Mouse (Mus musculus): ENCODE data around the gene Ttc23. TPM values are rescaled to one million over a fixed set of nuclear protein-coding genes. Genes with fewer than 3 reads are reported as not detected.

Gene Ttc23
- polyA plus RNA-seq, 1 experiment from 2014 or later, result 11.7 TPM

DNA sequence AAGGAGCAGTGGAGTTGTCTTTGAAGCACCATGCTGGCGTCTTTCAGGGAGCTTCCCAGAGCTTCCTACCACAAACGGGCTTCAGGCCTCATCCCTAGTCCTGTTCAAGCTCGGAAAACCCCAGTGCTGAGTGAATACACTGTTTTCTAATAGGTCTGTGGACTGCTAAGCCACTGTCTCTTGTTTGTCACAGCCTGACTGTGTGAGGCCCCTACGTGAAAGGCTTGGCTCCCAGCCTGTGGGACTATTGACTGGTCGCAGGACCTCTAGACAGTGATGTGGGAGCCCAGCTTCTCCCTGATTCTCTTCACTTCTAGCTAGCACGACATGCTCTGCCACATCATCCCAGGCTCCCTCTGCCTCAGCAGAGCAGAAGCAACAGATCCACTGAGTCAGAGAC is 61.0 kb downstream of the Ttc23 start:
- H3K9me3 ChIP-seq, result 0 out of 2 replicates have a peak, but pooled peaks cover 2% of the 10 kb centered on the region
- no peak for ATAC-seq (ENCODE audit: low read depth)
- no peaks in the 10 kb centered on the region for H3K27me3 ChIP-seq
- H3K27ac ChIP-seq (replicated peaks), result no peak overlapping the region
- H3K4me1 ChIP-seq (replicated peaks), result no peaks in the 10 kb centered on the region
- no peak overlapping the region for H3K9ac ChIP-seq
- H3K4me2 ChIP-seq, result no peak overlapping the region
- peaks cover 23% of the 10 kb centered on the region for H3K36me3 ChIP-seq
- H3K4me3 ChIP-seq, result no peak overlapping the region
- 83% methylated on average over 6 of the region's 6 CpGs for WGBS

DNA sequence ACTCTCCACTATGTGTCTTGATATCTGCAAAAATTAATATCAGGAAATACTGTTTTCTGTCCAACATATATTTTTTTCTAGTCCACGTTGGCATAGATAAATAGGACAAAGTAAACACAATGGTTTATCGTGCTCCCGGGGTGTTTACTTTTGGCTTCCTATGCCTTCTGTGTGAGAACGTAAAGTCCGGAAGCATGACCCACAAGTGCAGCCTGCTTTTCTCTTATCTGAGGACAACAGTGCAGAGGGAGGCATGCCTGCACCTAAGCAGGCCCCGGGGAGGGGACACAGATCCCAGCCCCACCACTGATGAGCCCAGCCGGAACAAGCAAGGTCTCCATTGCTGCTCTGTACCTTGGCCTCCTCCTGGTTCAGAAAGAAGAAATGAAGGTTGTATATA is 63.0 kb downstream of the Ttc23 start:
- Histone ChIP-seq H3K27me3 (no peaks in the 10 kb centered on the region), H3K9me3 (0 out of 2 replicates have a peak, but pooled peaks cover 2% of the 10 kb centered on the region), H3K4me3 (no peak overlapping the region), H3K36me3 (peaks cover 23% of the 10 kb centered on the region), H3K4me2 (no peak overlapping the region), H3K9ac (no peak overlapping the region), H3K4me1 (replicated peaks) (peaks cover 15% of the 10 kb centered on the region), H3K27ac (replicated peaks) (no peak overlapping the region)
- WGBS, result 87% methylated on average over 7 of the region's 7 CpGs
- no peak for ATAC-seq (ENCODE audit: low read depth)

DNA sequence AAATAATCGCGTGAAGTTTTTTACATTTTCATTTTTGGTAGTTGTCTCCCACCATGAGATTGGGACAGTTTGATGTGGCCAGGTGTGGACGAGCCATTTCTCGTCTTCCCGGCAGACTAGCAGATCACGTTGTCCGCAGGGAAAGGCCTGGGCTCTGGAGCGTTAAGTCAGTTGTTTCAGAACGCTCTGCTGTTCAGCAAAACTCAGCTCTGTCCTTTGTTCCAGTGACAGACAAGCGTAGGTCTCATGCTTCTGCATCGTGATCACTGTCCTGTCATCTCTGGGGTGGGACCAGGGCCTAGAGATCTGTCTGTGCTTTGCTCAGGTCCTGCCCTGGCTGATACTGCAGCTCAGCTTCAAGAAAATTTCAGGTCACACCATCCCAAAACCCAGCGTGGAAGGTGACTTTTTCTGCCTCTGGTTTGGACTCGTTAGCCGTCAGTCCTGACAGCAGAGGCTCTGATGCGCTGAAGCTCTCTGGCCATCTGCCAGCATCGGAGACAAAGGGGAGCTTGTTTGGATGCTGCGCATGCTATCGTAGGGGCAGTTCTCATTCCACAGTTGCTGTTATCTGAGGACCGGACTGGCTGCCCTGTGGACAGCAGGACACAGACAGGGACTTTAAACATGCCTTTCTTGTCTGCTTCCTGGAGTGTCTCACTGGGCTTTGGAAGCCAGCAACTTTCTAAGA is 66.8 kb downstream of the Ttc23 start:
- WGBS, result 34% methylated on average over 19 of the region's 19 CpGs
- peak overlapping the region; percentile 30 for H3K4me2 ChIP-seq
- H3K27ac ChIP-seq (replicated peaks), result peak overlapping the region; percentile 81
- peaks cover 23% of the 10 kb centered on the region for H3K36me3 ChIP-seq
- no peaks in the 10 kb centered on the region for H3K27me3 ChIP-seq
- H3K4me1 ChIP-seq (replicated peaks), result peaks cover 26% of the 10 kb centered on the region
- H3K9me3 ChIP-seq, result 0 out of 2 replicates have a peak, but pooled peaks cover 2% of the 10 kb centered on the region
- peak; percentile 75 for ATAC-seq (ENCODE audit: low read depth)
- peak overlapping the region; percentile 56 for H3K9ac ChIP-seq
- H3K4me3 ChIP-seq, result no peak overlapping the region

DNA sequence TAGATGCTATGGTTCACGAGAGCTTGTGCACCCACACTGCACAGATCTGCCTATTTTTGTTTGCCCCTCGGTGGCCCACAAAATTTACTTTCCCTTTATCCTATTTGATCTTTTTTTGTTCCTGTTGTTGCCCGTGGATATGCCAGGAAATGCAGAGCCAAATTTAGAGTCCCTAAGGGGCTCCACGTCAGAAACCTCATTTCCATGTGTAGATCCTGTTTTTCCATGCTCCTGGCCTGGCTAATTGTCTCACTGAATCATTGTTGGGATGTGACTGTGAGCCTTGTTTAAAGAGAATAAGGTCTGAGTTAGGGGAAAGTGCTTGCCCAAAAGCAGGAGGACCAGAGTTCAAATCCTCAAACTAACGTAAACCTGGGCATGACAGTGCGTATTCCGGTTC is 68.0 kb downstream of the Ttc23 start:
- 54% methylated on average over 7 of the region's 7 CpGs for WGBS
- Histone ChIP-seq H3K4me1 (replicated peaks) (peaks cover 26% of the 10 kb centered on the region), H3K9me3 (0 out of 2 replicates have a peak, but pooled peaks cover 2% of the 10 kb centered on the region), H3K9ac (no peak overlapping the region), H3K36me3 (peaks cover 17% of the 10 kb centered on the region), H3K27ac (replicated peaks) (peak overlapping the region; percentile 81), H3K4me2 (no peak overlapping the region), H3K4me3 (no peak overlapping the region), H3K27me3 (no peaks in the 10 kb centered on the region)
- no peak for ATAC-seq (ENCODE audit: low read depth)

DNA sequence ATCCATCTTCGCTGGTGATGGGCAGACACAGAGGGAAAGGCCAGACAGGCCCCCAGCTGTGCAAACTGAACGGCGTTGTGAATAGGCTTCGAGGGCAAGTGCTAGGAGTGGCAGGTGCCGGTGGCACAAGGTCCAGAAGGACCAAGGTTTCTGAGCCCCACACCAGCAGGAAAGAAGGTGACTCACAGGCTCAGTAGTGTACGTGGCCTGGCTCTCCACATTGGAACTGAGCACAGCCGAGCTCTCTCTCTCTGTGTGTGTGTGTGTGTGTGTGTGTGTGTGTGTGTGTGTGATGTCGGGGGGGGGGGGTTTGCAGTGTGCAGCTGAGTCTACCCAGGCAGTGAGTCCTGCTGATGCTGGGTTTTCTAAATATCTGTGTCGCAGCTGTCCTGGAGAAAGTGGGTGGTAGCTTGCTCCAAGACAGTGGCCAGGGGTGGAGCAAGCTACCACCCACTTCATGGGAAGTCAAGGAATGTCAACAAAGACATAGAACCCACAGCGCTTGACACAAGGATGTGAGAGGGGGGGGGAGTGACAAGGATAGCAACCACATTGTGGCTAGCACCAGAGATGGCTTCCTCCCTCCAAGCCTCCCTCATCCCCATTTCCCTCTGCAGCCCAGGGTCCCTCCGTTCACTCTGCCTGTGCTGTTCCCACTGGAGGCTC is 69.1 kb downstream of the Ttc23 start:
- H3K36me3 ChIP-seq, result peaks cover 11% of the 10 kb centered on the region
- H3K4me3 ChIP-seq, result no peak overlapping the region
- H3K4me2 ChIP-seq, result no peak overlapping the region
- H3K27me3 ChIP-seq, result no peaks in the 10 kb centered on the region
- H3K9me3 ChIP-seq, result 0 out of 2 replicates have a peak, but pooled peaks cover 2% of the 10 kb centered on the region
- WGBS, result 66% methylated on average over 10 of the region's 11 CpGs
- no peak overlapping the region for H3K9ac ChIP-seq
- H3K4me1 ChIP-seq (replicated peaks), result peaks cover 26% of the 10 kb centered on the region
- ATAC-seq (ENCODE audit: low read depth), result peak; percentile 13
- 0 out of 2 replicates have a peak overlapping the region, but pooled peaks have one; percentile 23 for H3K27ac ChIP-seq (replicated peaks)

DNA sequence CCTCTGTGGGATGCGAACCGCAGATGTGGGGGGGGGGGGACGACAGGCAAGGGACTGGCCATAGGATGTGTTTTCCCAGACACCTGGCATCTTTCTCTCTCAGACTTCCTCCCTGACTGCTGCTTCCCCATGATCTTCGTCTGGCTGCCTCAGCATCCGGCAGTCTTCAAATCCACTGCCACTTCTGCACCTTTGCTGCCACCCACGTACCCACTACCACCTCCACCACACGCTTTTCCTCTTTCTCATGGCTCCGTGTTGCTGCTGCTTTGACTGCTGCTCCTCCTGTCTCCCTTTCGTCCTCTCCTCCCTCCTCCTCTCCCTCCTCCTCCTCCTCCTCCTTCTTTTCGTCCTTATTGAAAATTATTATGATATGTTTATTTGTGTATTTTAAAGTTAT is 69.7 kb downstream of the Ttc23 start:
- Histone ChIP-seq H3K9me3 (0 out of 2 replicates have a peak, but pooled peaks cover 2% of the 10 kb centered on the region), H3K9ac (no peak overlapping the region), H3K36me3 (peaks cover 6% of the 10 kb centered on the region), H3K4me3 (no peak overlapping the region), H3K4me1 (replicated peaks) (peaks cover 26% of the 10 kb centered on the region), H3K27me3 (no peaks in the 10 kb centered on the region), H3K4me2 (no peak overlapping the region), H3K27ac (replicated peaks) (no peak overlapping the region)
- WGBS, result 88% methylated on average over 10 of the region's 10 CpGs
- no peak for ATAC-seq (ENCODE audit: low read depth)

DNA sequence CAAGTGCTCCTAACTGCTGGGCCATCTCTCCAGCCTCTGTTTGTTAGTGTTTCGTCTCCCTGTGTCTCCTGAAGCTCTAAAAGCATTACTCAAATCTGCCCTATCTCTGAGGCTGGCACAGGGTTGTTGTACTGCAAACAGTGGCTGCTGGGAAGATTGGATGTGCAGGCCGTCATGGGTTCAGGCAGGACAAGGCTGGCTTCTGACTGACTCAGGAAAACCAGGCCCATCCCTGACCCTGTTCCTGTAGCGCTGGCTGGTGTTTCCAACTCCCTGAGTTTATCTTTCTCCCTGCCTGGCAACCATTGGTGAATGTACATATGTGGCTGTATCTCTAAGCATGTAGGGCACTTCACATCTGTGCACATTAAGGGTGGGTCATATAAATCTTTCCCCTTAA is 70.3 kb downstream of the Ttc23 start:
- no peak for ATAC-seq (ENCODE audit: low read depth)
- Histone ChIP-seq H3K9ac (no peak overlapping the region), H3K4me3 (no peak overlapping the region), H3K27ac (replicated peaks) (no peak overlapping the region), H3K4me2 (no peak overlapping the region), H3K36me3 (peaks cover 4% of the 10 kb centered on the region), H3K4me1 (replicated peaks) (peaks cover 26% of the 10 kb centered on the region), H3K27me3 (no peaks in the 10 kb centered on the region), H3K9me3 (0 out of 2 replicates have a peak, but pooled peaks cover 2% of the 10 kb centered on the region)
- 86% methylated on average over 3 of the region's 3 CpGs for WGBS

DNA sequence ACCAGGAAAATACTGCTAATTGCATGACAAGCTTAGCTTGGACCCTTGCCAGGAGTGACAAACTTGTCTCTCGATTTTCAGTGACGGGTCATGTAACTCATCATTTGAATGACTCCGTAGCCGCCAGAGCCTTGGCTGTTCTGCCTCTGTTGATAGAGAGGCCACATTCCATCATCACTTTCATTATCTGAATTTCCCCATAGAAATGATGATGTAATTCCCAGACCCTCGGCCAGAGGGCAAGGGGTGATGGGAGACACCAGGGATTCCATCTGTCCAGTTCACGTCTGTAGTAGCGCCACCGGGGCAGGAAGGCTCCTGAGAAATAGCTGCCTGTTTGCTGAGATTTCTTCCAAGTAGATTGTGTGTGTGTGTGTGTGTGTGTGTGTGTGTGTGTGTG is 71.6 kb downstream of the Ttc23 start:
- H3K4me3 ChIP-seq, result no peak overlapping the region
- no peak overlapping the region for H3K9ac ChIP-seq
- no peak overlapping the region for H3K27ac ChIP-seq (replicated peaks)
- no peaks in the 10 kb centered on the region for H3K36me3 ChIP-seq
- 68% methylated on average over 8 of the region's 8 CpGs for WGBS
- peaks cover 25% of the 10 kb centered on the region for H3K4me1 ChIP-seq (replicated peaks)
- H3K9me3 ChIP-seq, result no peaks in the 10 kb centered on the region
- no peak for ATAC-seq (ENCODE audit: low read depth)
- H3K4me2 ChIP-seq, result no peak overlapping the region
- no peaks in the 10 kb centered on the region for H3K27me3 ChIP-seq

DNA sequence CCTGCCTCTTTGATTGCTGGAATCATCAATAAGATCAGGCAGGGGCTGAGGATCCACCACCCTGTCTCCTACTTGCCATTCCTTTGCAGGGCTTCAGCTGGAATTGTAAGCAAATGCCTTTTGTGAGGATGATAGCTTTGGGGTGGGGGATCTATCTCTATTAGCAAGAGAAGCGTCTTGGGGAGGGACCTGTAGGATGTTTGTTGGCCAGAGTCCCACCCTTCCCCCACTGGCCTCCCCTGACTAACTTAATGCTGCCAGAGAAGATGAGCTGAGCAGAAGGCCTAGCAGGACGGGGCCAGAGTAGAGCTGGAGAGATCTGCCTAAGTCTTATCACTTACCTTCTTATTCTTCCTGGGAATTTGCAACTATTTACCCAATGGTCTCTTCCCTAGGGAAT is 75.0 kb downstream of the Ttc23 start:
- ATAC-seq (ENCODE audit: low read depth), result no peak
- no peaks in the 10 kb centered on the region for H3K27me3 ChIP-seq
- no peak overlapping the region for H3K27ac ChIP-seq (replicated peaks)
- 51% methylated on average over 2 of the region's 2 CpGs for WGBS
- H3K4me1 ChIP-seq (replicated peaks), result no peaks in the 10 kb centered on the region; the same call in 1 of the 2 replicates
- H3K9ac ChIP-seq, result no peak overlapping the region
- no peaks in the 10 kb centered on the region for H3K9me3 ChIP-seq
- H3K36me3 ChIP-seq, result peaks cover 7% of the 10 kb centered on the region; the same call in 1 of the 2 replicates
- no peak overlapping the region for H3K4me3 ChIP-seq
- no peak overlapping the region for H3K4me2 ChIP-seq

DNA sequence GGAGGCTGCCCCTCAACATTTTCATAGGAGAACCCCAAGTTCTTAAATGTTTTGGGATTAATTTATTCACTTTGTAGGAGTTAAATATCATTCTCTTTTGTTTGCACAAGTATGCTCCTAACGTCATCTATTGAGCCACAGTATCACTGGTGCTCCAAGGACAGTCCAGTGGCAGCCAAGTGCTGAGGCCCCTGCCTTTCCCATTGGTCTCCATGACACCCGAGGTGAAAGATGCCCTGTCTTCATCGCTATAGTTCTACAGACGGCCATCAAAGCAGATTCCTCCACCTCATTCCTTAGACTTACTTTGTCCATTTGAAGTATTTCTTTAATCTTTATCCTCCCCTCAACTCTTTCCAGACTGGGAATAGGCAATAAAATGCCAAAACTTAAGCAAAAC is 77.3 kb downstream of the Ttc23 start:
- 55% methylated on average over 4 of the region's 4 CpGs for WGBS
- Histone ChIP-seq H3K4me1 (replicated peaks) (no peaks in the 10 kb centered on the region; the same call in 1 of the 2 replicates), H3K36me3 (peaks cover 17% of the 10 kb centered on the region), H3K9ac (no peak overlapping the region), H3K27ac (replicated peaks) (no peak overlapping the region), H3K9me3 (no peaks in the 10 kb centered on the region), H3K4me3 (no peak overlapping the region), H3K4me2 (no peak overlapping the region), H3K27me3 (no peaks in the 10 kb centered on the region)
- ATAC-seq (ENCODE audit: low read depth), result no peak

DNA sequence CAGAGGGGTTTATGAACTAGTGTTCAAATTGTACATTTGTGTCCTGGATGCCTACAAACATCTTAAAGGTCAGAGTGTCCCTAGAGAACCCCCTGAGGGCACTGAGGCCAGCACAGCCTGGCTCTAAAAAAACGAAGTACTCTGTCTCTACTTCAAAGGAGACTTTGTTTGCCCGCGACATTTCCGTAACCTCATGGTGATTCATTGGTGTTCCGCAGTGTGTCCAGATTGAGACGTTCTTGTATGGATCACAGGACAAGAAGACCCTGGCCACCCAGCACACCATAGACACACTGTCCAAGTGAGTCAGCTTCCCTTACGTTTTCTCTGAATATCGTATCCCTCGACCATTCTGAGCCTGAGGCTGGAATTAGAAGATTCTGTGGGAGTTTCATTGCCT is 77.8 kb downstream of the Ttc23 start:
- Histone ChIP-seq H3K36me3 (peaks cover 17% of the 10 kb centered on the region), H3K9ac (no peak overlapping the region), H3K4me2 (no peak overlapping the region), H3K9me3 (no peaks in the 10 kb centered on the region), H3K4me1 (replicated peaks) (no peaks in the 10 kb centered on the region; the same call in 1 of the 2 replicates), H3K27me3 (no peaks in the 10 kb centered on the region), H3K27ac (replicated peaks) (no peak overlapping the region), H3K4me3 (no peak overlapping the region)
- WGBS, result 54% methylated on average over 9 of the region's 9 CpGs
- no peak for ATAC-seq (ENCODE audit: low read depth)

DNA sequence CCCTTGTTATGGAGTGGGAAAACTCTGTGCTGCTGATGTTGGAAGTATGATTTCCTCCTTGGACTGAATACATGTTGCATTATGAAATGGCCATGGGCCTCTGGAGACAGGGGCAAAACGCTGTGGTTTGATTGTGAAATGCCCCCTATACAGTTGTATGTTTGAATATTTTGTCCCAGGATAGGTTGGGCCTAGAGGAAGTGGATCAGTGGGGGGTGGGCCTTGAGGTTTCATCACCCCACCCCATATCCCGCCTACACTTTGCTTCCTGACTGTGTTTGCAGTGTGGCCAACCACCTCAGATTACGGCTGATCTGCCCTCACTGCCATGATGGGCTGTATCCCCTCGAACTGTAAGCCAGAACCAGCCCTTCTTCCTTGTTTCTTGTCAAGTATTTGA is 81.0 kb downstream of the Ttc23 start:
- H3K9ac ChIP-seq, result no peak overlapping the region
- H3K27me3 ChIP-seq, result no peaks in the 10 kb centered on the region
- no peaks in the 10 kb centered on the region for H3K4me1 ChIP-seq (replicated peaks)
- H3K27ac ChIP-seq (replicated peaks), result no peak overlapping the region
- H3K4me2 ChIP-seq, result no peak overlapping the region
- no peaks in the 10 kb centered on the region for H3K9me3 ChIP-seq
- peaks cover 17% of the 10 kb centered on the region for H3K36me3 ChIP-seq
- 90% methylated on average over 4 of the region's 4 CpGs for WGBS
- no peak for ATAC-seq (ENCODE audit: low read depth)
- H3K4me3 ChIP-seq, result no peak overlapping the region
